Mouse (Mus musculus) heart, adult 2 months (tissue): Measurements from ENCODE around the gene S100a3.

Experiments used
- CTCF ChIP-seq: fragments of 200-600 bp; IDR thresholded peaks from 2 replicates; pipeline ENCODE4 v1.8.1; 2022; ENCODE audit warnings: antibody characterized with exemption, mild to moderate bottlenecking, moderate library complexity
- POLR2A ChIP-seq: fragments of 200-500 bp; IDR thresholded peaks from 2 replicates; pipeline ENCODE4 v1.6.1; 2011; ENCODE audit warnings: mild to moderate bottlenecking, low read depth, low read length, control low read depth; ENCODE audit not compliant: insufficient read depth

- no peak; the same call in 1 of the 2 replicates for TF ChIP-seq CTCF
- no peak for TF ChIP-seq POLR2A
Observed at GRCm38 (mm10) chr3:90586016-90586643, 25.8 kb downstream of the S100a3 start.
